Comparison of ENCODE assay signal across 8 mouse cellular contexts in genomic region chr10:121585791-121586642, GRCm38 (mm10). TPM values are rescaled to one million over a fixed set of nuclear protein-coding genes. Genes with fewer than 3 reads are reported as not detected.
A peak's percentile ranks its signal among the peaks of the same experiment; 100 is the strongest.
DNase-seq lines count a peak whose midpoint lies in the region; ATAC-seq and TF ChIP-seq lines count a peak whose summit lies in the region.

No protein-coding gene starts in this region.

- H3K79me2 ChIP-seq in myocyte (ENCODE audit: control insufficient read depth, insufficient read depth), result peaks cover 47% of the 10 kb centered on the region

- TF ChIP-seq CTCF in kidney, adult 2 months (conservative IDR thresholded peaks at IDR 0.05; ENCODE audit: insufficient read depth, insufficient read length, low read depth, low read length), result no peak
- no peak for TF ChIP-seq CTCF in brain, embryonic 14.5 days (IDR thresholded peaks at IDR 0.05; ENCODE audit: borderline replicate concordance, extremely low read depth, insufficient read depth, insufficient read length)

- H3ac ChIP-seq in myocyte (ENCODE audit: control insufficient read depth, insufficient read length), result peak overlapping the region; percentile 70

- H3K4me1 ChIP-seq in kidney, adult 2 months (ENCODE audit: control insufficient read depth, insufficient read depth, low read length), result peaks cover 2% of the 10 kb centered on the region; the same call in 1 of the 2 replicates
- H3K4me1 ChIP-seq in limb, embryonic 11.5 days (ENCODE audit: control insufficient read depth, insufficient read depth, low read length), result no peaks in the 10 kb centered on the region

- H3K4me3 ChIP-seq in kidney, adult 2 months (ENCODE audit: insufficient read depth, low read depth, low read length), result peak overlapping the region; percentile 78
- peak overlapping the region; percentile 80 for H3K4me3 ChIP-seq in limb, embryonic 11.5 days (ENCODE audit: low read depth, low read length)
- H3K4me3 ChIP-seq in myocyte, result peak overlapping the region; percentile 67

- peak overlapping the region; percentile 89 for H3K9ac ChIP-seq in limb, embryonic 11.5 days (ENCODE audit: low read length)

- peak overlapping the region; percentile 71 for H3K4me2 ChIP-seq in limb, embryonic 11.5 days (ENCODE audit: low read depth, severe bottlenecking)
- H3K4me2 ChIP-seq in myocyte (ENCODE audit: low read depth), result peak overlapping the region; percentile 78

- peak; percentile 20 for DNase-seq in kidney, adult 2 months
- no peak for DNase-seq in kidney, postnatal 25 days
- peak; percentile 55 for DNase-seq in A20 (ENCODE audit: low read depth, low spot score)
- peak; percentile 31 for DNase-seq in brain, embryonic 14.5 days (ENCODE audit: low read depth)
- DNase-seq in limb, embryonic 11.5 days (ENCODE audit: low spot score), result peak; percentile 46
- DNase-seq in cerebellum, postnatal 36 days, result no peak

- H3K27ac ChIP-seq in kidney, adult 2 months (ENCODE audit: insufficient read depth, low read depth, low read length), result peak overlapping the region; percentile 51
- 0 out of 2 replicates have a peak overlapping the region, but pooled peaks have one; percentile 33 for H3K27ac ChIP-seq in limb, embryonic 11.5 days (replicated peaks; ENCODE audit: low read depth, low read length)

- 3% methylated on average over 45 of the region's 48 CpGs for WGBS in kidney, adult 2 months
- WGBS in limb, embryonic 11.5 days, result 3% methylated on average over 45 of the region's 48 CpGs

- H3K36me3 ChIP-seq in kidney, adult 2 months (ENCODE audit: control insufficient read depth, insufficient read depth, low read length), result no peaks in the 10 kb centered on the region; the same call in 1 of the 2 replicates
- peaks cover 5% of the 10 kb centered on the region; the same call in 1 of the 2 replicates for H3K36me3 ChIP-seq in limb, embryonic 11.5 days (ENCODE audit: control insufficient read depth, insufficient read depth, low read length)
- H3K36me3 ChIP-seq in myocyte (ENCODE audit: control insufficient read depth, insufficient read depth), result peaks cover 14% of the 10 kb centered on the region

- ATAC-seq in granulocyte monocyte progenitor cell, adult 5-6 weeks (replicated peaks; ENCODE audit: poor library complexity, severe bottlenecking), result peak; percentile 12
- ATAC-seq in limb, embryonic 11.5 days (ENCODE audit: insufficient number of reproducible peaks, low FRiP score, low TSS enrichment, low read depth), result peak; percentile 74

- TF ChIP-seq POLR2A in kidney, adult 2 months (IDR thresholded peaks at IDR 0.05; ENCODE audit: low read depth, low read length), result no peak
- no peak for TF ChIP-seq POLR2A in brain, embryonic 14.5 days (IDR thresholded peaks at IDR 0.05; ENCODE audit: borderline replicate concordance, extremely low read depth, insufficient read depth, insufficient read length, poor library complexity, severe bottlenecking)
- no peak for TF ChIP-seq POLR2A in myocyte (IDR thresholded peaks at IDR 0.05; ENCODE audit: insufficient read length, low read depth)

- no peaks in the 10 kb centered on the region for H3K27me3 ChIP-seq in kidney, adult 2 months (replicated peaks; ENCODE audit: control insufficient read depth, insufficient read depth, low read length)
- H3K27me3 ChIP-seq in limb, embryonic 11.5 days (ENCODE audit: control insufficient read depth, insufficient read depth, low read length), result no peaks in the 10 kb centered on the region
- H3K27me3 ChIP-seq in myocyte (ENCODE audit: control insufficient read depth, insufficient read depth, insufficient read length), result no peaks in the 10 kb centered on the region

- no peaks in the 10 kb centered on the region for H3K9me3 ChIP-seq in limb, embryonic 11.5 days (ENCODE audit: control insufficient read depth, low read length)

TF ChIP-seq in myocyte, 11 proteins besides CTCF, POLR2A, EP300 and RAD21:
- TF ChIP-seq USF1 (IDR thresholded peaks at IDR 0.05; ENCODE audit: low read depth) (no peak), CEBPB (IDR thresholded peaks at IDR 0.05; ENCODE audit: insufficient read depth, poor library complexity, severe bottlenecking) (0 out of 2 replicates have a peak, but pooled peaks have one; percentile 24), TCF3 (IDR thresholded peaks at IDR 0.05; ENCODE audit: insufficient read length, low read depth) (no peak), TCF12 (IDR thresholded peaks at IDR 0.05; ENCODE audit: insufficient read depth, poor library complexity, severe bottlenecking) (no peak), SRF (IDR thresholded peaks at IDR 0.05; ENCODE audit: control insufficient read depth, insufficient read length, low read depth) (no peak), E2F4 (IDR thresholded peaks at IDR 0.05; ENCODE audit: insufficient read depth) (no peak), MAX (IDR thresholded peaks at IDR 0.05; ENCODE audit: low read depth) (no peak), REST (IDR thresholded peaks at IDR 0.05; ENCODE audit: insufficient read depth, insufficient read length) (no peak), MYOD1 (IDR thresholded peaks at IDR 0.05; ENCODE audit: control insufficient read depth in 1 of 3, insufficient read length in 2 of 3, low read depth in 2 of 3) (peak in 1 of 3 experiments; percentile 15), MYOG (IDR thresholded peaks at IDR 0.05; ENCODE audit: control insufficient read depth in 1 of 3, insufficient read depth in 1 of 3, insufficient read length in 2 of 3, low read depth in 2 of 3) (peak in 1 of 3 experiments; percentile 39), POLR2AphosphoS2 (IDR thresholded peaks at IDR 0.05; ENCODE audit: insufficient read length, low read depth) (no peak)

RNA-seq across cellular contexts. Expression of gene Tbk1, which starts 0.6 kb away (rescaled TPM):
- polyA plus RNA-seq in kidney, adult 2 months (2012; rRNA removed), result 7.6 and 14.8 TPM in 2 replicates
- 28.1 and 31.8 TPM in 2 replicates for polyA plus RNA-seq in brain, embryonic 14.5 days (2012; rRNA removed)
- total RNA-seq in granulocyte monocyte progenitor cell, adult 5-6 weeks (2014; fragmentation: Nextera tagmentation), result 69.1 and 70.9 TPM in 2 replicates
- total RNA-seq in granulocyte monocyte progenitor cell, adult 5-6 weeks (2017), result 53.0 and 67.7 TPM in 2 replicates
- 30.7 and 32.6 TPM in 2 replicates for polyA plus RNA-seq in limb, embryonic 11.5 days (2014; fragmentation: Nextera tagmentation; extraction: Ambion mirVana)
- polyA plus RNA-seq in myocyte (2012; fragmentation: generic; extraction: Trizol), result 9.0 TPM

RNA-seq across cellular contexts. Expression of gene Xpot, which starts 40.1 kb away (rescaled TPM):
- 78.0 and 108 TPM in 2 replicates for polyA plus RNA-seq in kidney, adult 2 months (2012; rRNA removed)
- 78.9 and 84.4 TPM in 2 replicates for polyA plus RNA-seq in brain, embryonic 14.5 days (2012; rRNA removed)
- 69.6 and 73.3 TPM in 2 replicates for total RNA-seq in granulocyte monocyte progenitor cell, adult 5-6 weeks (2014; fragmentation: Nextera tagmentation)
- total RNA-seq in granulocyte monocyte progenitor cell, adult 5-6 weeks (2017), result 93.8 and 105 TPM in 2 replicates
- 61.9 and 67.5 TPM in 2 replicates for polyA plus RNA-seq in limb, embryonic 11.5 days (2014; fragmentation: Nextera tagmentation; extraction: Ambion mirVana)
- polyA plus RNA-seq in myocyte (2012; fragmentation: generic; extraction: Trizol), result 78.6 TPM

RNA-seq across cellular contexts. Expression of gene D930020B18Rik, which starts 55.4 kb away (rescaled TPM):
- 0.02 TPM in 1 of 2 replicates, not detected in the other for polyA plus RNA-seq in kidney, adult 2 months (2012; rRNA removed)
- polyA plus RNA-seq in brain, embryonic 14.5 days (2012; rRNA removed), result 0.14 TPM in 2 replicates
- not detected in 2 replicates for total RNA-seq in granulocyte monocyte progenitor cell, adult 5-6 weeks (2014; fragmentation: Nextera tagmentation)
- 2.5 TPM in 1 of 2 replicates, not detected in the other for total RNA-seq in granulocyte monocyte progenitor cell, adult 5-6 weeks (2017)
- polyA plus RNA-seq in limb, embryonic 11.5 days (2014; fragmentation: Nextera tagmentation; extraction: Ambion mirVana), result 1.2 and 1.8 TPM in 2 replicates
- polyA plus RNA-seq in myocyte (2012; fragmentation: generic; extraction: Trizol), result not detected

Comparison
In these comparisons a context has a peak if more than half of its experiments do, and no peak if none do; other contexts are left out.
1. DNase-seq: peak in kidney, adult 2 months (single experiment), A20 (single experiment), brain, embryonic 14.5 days (single experiment) and limb, embryonic 11.5 days (single experiment); none in kidney, postnatal 25 days (0 of 2) and cerebellum, postnatal 36 days (0 of 2).
2. Peak in every context shown above with its lines, with median percentiles within 50 percentile points of each other: H3K4me3 ChIP-seq.